Mouse (Mus musculus): ENCODE measurements around the gene H2-M5. TPM values are rescaled to one million over a fixed set of nuclear protein-coding genes. Genes with fewer than 3 reads are reported as not detected.

The H2-M5 gene
- polyA plus RNA-seq, 1 experiment from 2014 or later, result 0.49 TPM

GRCm38 (mm10) chr17:36970316-36970890, 18.9 kb downstream of the H2-M5 start:
- H3K4me3 ChIP-seq (ENCODE audit: low read depth, low read length), result no peak overlapping the region
- ATAC-seq (ENCODE audit: insufficient number of reproducible peaks, low FRiP score, low TSS enrichment, low read depth) (no peak), DNase-seq (ENCODE audit: low spot score) (no peak)
- 85% methylated on average over 14 of the region's 14 CpGs for WGBS
- H3K9ac ChIP-seq (ENCODE audit: low read length), result no peak overlapping the region
- H3K4me2 ChIP-seq (ENCODE audit: low read depth, severe bottlenecking), result no peak overlapping the region
- H3K9me3 ChIP-seq (ENCODE audit: control insufficient read depth, low read length), result no peaks in the 10 kb centered on the region
- no peak overlapping the region for H3K27ac ChIP-seq (replicated peaks; ENCODE audit: low read depth, low read length)
- no peaks in the 10 kb centered on the region for H3K27me3 ChIP-seq (ENCODE audit: control insufficient read depth, insufficient read depth, low read length)
- H3K4me1 ChIP-seq (ENCODE audit: control insufficient read depth, insufficient read depth, low read length), result no peaks in the 10 kb centered on the region
- H3K36me3 ChIP-seq (ENCODE audit: control insufficient read depth, insufficient read depth, low read length), result no peaks in the 10 kb centered on the region

GRCm38 (mm10) chr17:36966875-36967274, 22.5 kb downstream of the H2-M5 start:
- ATAC-seq (ENCODE audit: insufficient number of reproducible peaks, low FRiP score, low TSS enrichment, low read depth) (no peak), DNase-seq (ENCODE audit: low spot score) (no peak)
- Histone ChIP-seq H3K4me3 (ENCODE audit: low read depth, low read length) (no peak overlapping the region), H3K36me3 (ENCODE audit: control insufficient read depth, insufficient read depth, low read length) (no peaks in the 10 kb centered on the region), H3K9ac (ENCODE audit: low read length) (no peak overlapping the region), H3K9me3 (ENCODE audit: control insufficient read depth, low read length) (no peaks in the 10 kb centered on the region), H3K4me2 (ENCODE audit: low read depth, severe bottlenecking) (no peak overlapping the region), H3K4me1 (ENCODE audit: control insufficient read depth, insufficient read depth, low read length) (no peaks in the 10 kb centered on the region), H3K27me3 (ENCODE audit: control insufficient read depth, insufficient read depth, low read length) (no peaks in the 10 kb centered on the region), H3K27ac (replicated peaks; ENCODE audit: low read depth, low read length) (no peak overlapping the region)
- 95% methylated on average over 1 of the region's 1 CpGs for WGBS

- Histone ChIP-seq H3K27ac (replicated peaks; ENCODE audit: low read depth, low read length) (no peak overlapping the region), H3K9ac (ENCODE audit: low read length) (no peak overlapping the region), H3K4me3 (ENCODE audit: low read depth, low read length) (no peak overlapping the region), H3K9me3 (ENCODE audit: control insufficient read depth, low read length) (no peaks in the 10 kb centered on the region), H3K4me2 (ENCODE audit: low read depth, severe bottlenecking) (no peak overlapping the region), H3K27me3 (ENCODE audit: control insufficient read depth, insufficient read depth, low read length) (no peaks in the 10 kb centered on the region), H3K4me1 (ENCODE audit: control insufficient read depth, insufficient read depth, low read length) (peaks cover 6% of the 10 kb centered on the region; the same call in 1 of the 2 replicates), H3K36me3 (ENCODE audit: control insufficient read depth, insufficient read depth, low read length) (no peaks in the 10 kb centered on the region)
- 72% methylated on average over 1 of the region's 1 CpGs for WGBS
- DNase-seq (ENCODE audit: low spot score), result no peak
- ATAC-seq (ENCODE audit: insufficient number of reproducible peaks, low FRiP score, low TSS enrichment, low read depth), result no peak
Observed at GRCm38 (mm10) chr17:36961125-36961524, 28.2 kb downstream of the H2-M5 start.

GRCm38 (mm10) chr17:36958884-36959283, 30.5 kb downstream of the H2-M5 start:
- Histone ChIP-seq H3K27me3 (ENCODE audit: control insufficient read depth, insufficient read depth, low read length) (no peaks in the 10 kb centered on the region), H3K4me1 (ENCODE audit: control insufficient read depth, insufficient read depth, low read length) (peaks cover 6% of the 10 kb centered on the region; the same call in 1 of the 2 replicates), H3K36me3 (ENCODE audit: control insufficient read depth, insufficient read depth, low read length) (no peaks in the 10 kb centered on the region), H3K27ac (replicated peaks; ENCODE audit: low read depth, low read length) (0 out of 2 replicates have a peak overlapping the region, but pooled peaks have one; percentile 30), H3K9me3 (ENCODE audit: control insufficient read depth, low read length) (no peaks in the 10 kb centered on the region), H3K4me3 (ENCODE audit: low read depth, low read length) (peak overlapping the region; percentile 48), H3K4me2 (ENCODE audit: low read depth, severe bottlenecking) (peak overlapping the region; percentile 75), H3K9ac (ENCODE audit: low read length) (peak overlapping the region; percentile 78)
- WGBS, result 10% methylated on average over 12 of the region's 12 CpGs
- ATAC-seq (ENCODE audit: insufficient number of reproducible peaks, low FRiP score, low TSS enrichment, low read depth), result no peak
- DNase-seq (ENCODE audit: low spot score), result no peak

GRCm38 (mm10) chr17:36957999-36958743, 31.2 kb downstream of the H2-M5 start, which contains the start of the genes Znrd1 and Znrd1as:
Gene Znrd1 (minus strand): TSS chr17:36958559.
Gene Znrd1as (plus strand): TSS chr17:36958592.
- peak within 1 kb of the TSS; percentile 78 for H3K9ac ChIP-seq (ENCODE audit: low read length)
- no peaks in the 10 kb centered on the region for H3K27me3 ChIP-seq (ENCODE audit: control insufficient read depth, insufficient read depth, low read length)
- ATAC-seq (ENCODE audit: insufficient number of reproducible peaks, low FRiP score, low TSS enrichment, low read depth) (peak; percentile 95), DNase-seq (ENCODE audit: low spot score) (peak; percentile 98)
- no peaks in the 10 kb centered on the region for H3K36me3 ChIP-seq (ENCODE audit: control insufficient read depth, insufficient read depth, low read length)
- H3K9me3 ChIP-seq (ENCODE audit: control insufficient read depth, low read length), result no peaks in the 10 kb centered on the region
- peak within 1 kb of the TSS; percentile 48 for H3K4me3 ChIP-seq (ENCODE audit: low read depth, low read length)
- peak within 1 kb of the TSS; percentile 75 for H3K4me2 ChIP-seq (ENCODE audit: low read depth, severe bottlenecking)
- H3K4me1 ChIP-seq (ENCODE audit: control insufficient read depth, insufficient read depth, low read length), result peaks cover 6% of the 10 kb centered on the region; the same call in 1 of the 2 replicates
- WGBS, result under 1% methylated on average over 46 of the region's 46 CpGs
- H3K27ac ChIP-seq (replicated peaks; ENCODE audit: low read depth, low read length), result 0 out of 2 replicates have a peak within 1 kb of the TSS, but pooled peaks have one; percentile 30

GRCm38 (mm10) chr17:36953062-36953461, 36.3 kb downstream of the H2-M5 start:
- Histone ChIP-seq H3K9me3 (ENCODE audit: control insufficient read depth, low read length) (no peaks in the 10 kb centered on the region), H3K27ac (replicated peaks; ENCODE audit: low read depth, low read length) (no peak overlapping the region), H3K36me3 (ENCODE audit: control insufficient read depth, insufficient read depth, low read length) (no peaks in the 10 kb centered on the region), H3K4me1 (ENCODE audit: control insufficient read depth, insufficient read depth, low read length) (peaks cover 6% of the 10 kb centered on the region; the same call in 1 of the 2 replicates), H3K9ac (ENCODE audit: low read length) (no peak overlapping the region), H3K4me3 (ENCODE audit: low read depth, low read length) (no peak overlapping the region), H3K4me2 (ENCODE audit: low read depth, severe bottlenecking) (no peak overlapping the region), H3K27me3 (ENCODE audit: control insufficient read depth, insufficient read depth, low read length) (no peaks in the 10 kb centered on the region)
- DNase-seq (ENCODE audit: low spot score), result no peak
- 75% methylated on average over 1 of the region's 1 CpGs for WGBS
- ATAC-seq (ENCODE audit: insufficient number of reproducible peaks, low FRiP score, low TSS enrichment, low read depth), result no peak

- no peak for DNase-seq (ENCODE audit: low spot score)
- 92% methylated on average over 2 of the region's 2 CpGs for WGBS
- Histone ChIP-seq H3K4me3 (ENCODE audit: low read depth, low read length) (no peak overlapping the region), H3K4me1 (ENCODE audit: control insufficient read depth, insufficient read depth, low read length) (peaks cover 5% of the 10 kb centered on the region; the same call in 1 of the 2 replicates), H3K9me3 (ENCODE audit: control insufficient read depth, low read length) (no peaks in the 10 kb centered on the region), H3K27me3 (ENCODE audit: control insufficient read depth, insufficient read depth, low read length) (no peaks in the 10 kb centered on the region), H3K36me3 (ENCODE audit: control insufficient read depth, insufficient read depth, low read length) (no peaks in the 10 kb centered on the region), H3K9ac (ENCODE audit: low read length) (no peak overlapping the region), H3K4me2 (ENCODE audit: low read depth, severe bottlenecking) (no peak overlapping the region), H3K27ac (replicated peaks; ENCODE audit: low read depth, low read length) (no peak overlapping the region)
- ATAC-seq (ENCODE audit: insufficient number of reproducible peaks, low FRiP score, low TSS enrichment, low read depth), result no peak
Observed at GRCm38 (mm10) chr17:36952631-36953030, 36.7 kb downstream of the H2-M5 start.

GRCm38 (mm10) chr17:36950981-36951947, 38.1 kb downstream of the H2-M5 start, which contains the start of gene Ppp1r11:
Gene Ppp1r11 (minus strand): TSS chr17:36951741.
- Histone ChIP-seq H3K4me3 (ENCODE audit: low read depth, low read length) (peak within 1 kb of the TSS; percentile 56), H3K36me3 (ENCODE audit: control insufficient read depth, insufficient read depth, low read length) (no peaks in the 10 kb centered on the region), H3K4me1 (ENCODE audit: control insufficient read depth, insufficient read depth, low read length) (0 out of 2 replicates have a peak, but pooled peaks cover 2% of the 10 kb centered on the region), H3K4me2 (ENCODE audit: low read depth, severe bottlenecking) (peak within 1 kb of the TSS; percentile 66), H3K9me3 (ENCODE audit: control insufficient read depth, low read length) (no peaks in the 10 kb centered on the region), H3K9ac (ENCODE audit: low read length) (peak within 1 kb of the TSS; percentile 59), H3K27ac (replicated peaks; ENCODE audit: low read depth, low read length) (no peak within 1 kb of the TSS), H3K27me3 (ENCODE audit: control insufficient read depth, insufficient read depth, low read length) (peaks cover 1% of the 10 kb centered on the region; the same call in 1 of the 2 replicates)
- ATAC-seq (ENCODE audit: insufficient number of reproducible peaks, low FRiP score, low TSS enrichment, low read depth), result peak; percentile 93
- 3% methylated on average over 36 of the region's 36 CpGs for WGBS
- DNase-seq (ENCODE audit: low spot score), result peak; percentile 96
